Mouse (Mus musculus) hindbrain, embryonic 10.5 days (tissue): ENCODE data around the gene Zfp560. TPM values are rescaled to one million over a fixed set of nuclear protein-coding genes. Genes with fewer than 3 reads are reported as not detected.

Source experiments
- polyA plus RNA-seq: library from polyadenylated mRNA; unstranded; fragments of >200 nt; fragmentation: Nextera tagmentation; extraction: Ambion mirVana; gene quantifications from 2 replicates; pipeline ENCODE4 v1.2.1, GENCODE M21; 2016

Gene Zfp560
- polyA plus RNA-seq, 1 experiment from 2014 or later, result 36.7 TPM

Other genes starting within 250 kb of the Zfp560 start
- gene Olfr870, start 211.1 kb downstream of the Zfp560 start, polyA plus RNA-seq, result not detected in 2 replicates
- gene Olfr871, start 173.0 kb downstream of the Zfp560 start, polyA plus RNA-seq, result not detected in 2 replicates
- not detected in 2 replicates for gene Olfr872, start 148.1 kb downstream of the Zfp560 start, polyA plus RNA-seq
- gene Olfr39, start 102.8 kb downstream of the Zfp560 start, polyA plus RNA-seq, result not detected in 2 replicates
- not detected in 2 replicates for gene Olfr873, start 86.6 kb downstream of the Zfp560 start, polyA plus RNA-seq
- gene Olfr18, start 49.1 kb downstream of the Zfp560 start, polyA plus RNA-seq, result not detected in 2 replicates
- 16.5 and 25.9 TPM in 2 replicates for gene Zfp26, start 75.0 kb upstream of the Zfp560 start, polyA plus RNA-seq
- gene Zfp426, start 107.6 kb upstream of the Zfp560 start, polyA plus RNA-seq, result 24.0 and 26.1 TPM in 2 replicates
- 99.3 and 123 TPM in 2 replicates for gene Zfp266, start 136.2 kb upstream of the Zfp560 start, polyA plus RNA-seq
- gene Zfp846, start 196.1 kb upstream of the Zfp560 start, polyA plus RNA-seq, result 17.8 and 20.0 TPM in 2 replicates